Mouse (Mus musculus) lung, embryonic 14.5 days (tissue): ENCODE measurements around the gene Sost. TPM values are rescaled to one million over a fixed set of nuclear protein-coding genes. Genes with fewer than 3 reads are reported as not detected.
A peak's percentile ranks its signal among the peaks of the same experiment; 100 is the strongest.

ENCODE experiments used
- ATAC-seq: fragments of 200-750 bp; cut with Nextera tagmentation; 2 replicates; pipeline ENCODE4 v1.8.0; 2017; ENCODE audit warnings: mild to moderate bottlenecking, moderate TSS enrichment, moderate library complexity; ENCODE audit not compliant: insufficient read depth
- DNase-seq: peaks from one replicate; pipeline ENCODE4 v3.0.0-alpha.2; 2015
- H3K27ac ChIP-seq: fragments of 300-500 bp; sonication (generic); 2 replicates; pipeline ENCODE4 v1.5.1; 2014; ENCODE audit warnings: low read depth, mild to moderate bottlenecking, moderate library complexity
- H3K27me3 ChIP-seq: fragments of 300-500 bp; sonication (generic); 2 replicates; pipeline ENCODE4 v1.6.1; 2014; ENCODE audit warnings: low read length, control low read depth; ENCODE audit not compliant: insufficient read depth
- H3K36me3 ChIP-seq: fragments of 300-500 bp; sonication (generic); 2 replicates; pipeline ENCODE4 v1.6.1; 2014; ENCODE audit warnings: control low read depth; ENCODE audit not compliant: insufficient read depth
- H3K4me1 ChIP-seq: fragments of 300-500 bp; sonication (generic); 2 replicates; pipeline ENCODE4 v1.6.1; 2014; ENCODE audit warnings: antibody characterized with exemption, control low read depth; ENCODE audit not compliant: insufficient read depth
- H3K4me2 ChIP-seq: fragments of 300-500 bp; sonication (generic); 2 replicates; pipeline ENCODE4 v1.6.1; 2014; ENCODE audit warnings: mild to moderate bottlenecking
- H3K4me3 ChIP-seq: fragments of 300-500 bp; sonication (generic); 2 replicates; pipeline ENCODE4 v1.5.1; 2014; ENCODE audit warnings: low read depth, low read length
- H3K9ac ChIP-seq: fragments of 300-500 bp; sonication (generic); 2 replicates; pipeline ENCODE4 v1.6.1; 2014
- H3K9me3 ChIP-seq: fragments of 300-500 bp; sonication (generic); 2 replicates; pipeline ENCODE4 v1.6.1; 2016; ENCODE audit warnings: low read depth, low read length, control low read depth
- CTCF ChIP-seq: IDR thresholded peaks from 2 replicates; pipeline ENCODE4 v1.5.1; 2016; ENCODE audit warnings: antibody characterized with exemption, low read depth
- WGBS: fragments of 180-500 bp; shearing (Covaris S2); extraction: QIAGEN DNeasy Blood & Tissue Kit; methylation state at CpG from one replicate; pipeline ENCODE4 v1.1.7; 2014; 5-methylcytosine and 5-hydroxymethylcytosine counted together
- polyA plus RNA-seq: library from polyadenylated mRNA; unstranded; fragments of >200 nt; fragmentation: Nextera tagmentation; extraction: Ambion mirVana; gene quantifications from 2 replicates; pipeline ENCODE4 v1.2.1, GENCODE M21; 2014

Gene Sost
- polyA plus RNA-seq, 1 experiment from 2014 or later: not detected

- H3K9me3 ChIP-seq: no peaks in the 10 kb centered on the region
- no peaks in the 10 kb centered on the region for H3K27me3 ChIP-seq
- no peak overlapping the region for H3K4me2 ChIP-seq
- DNase-seq: peak; percentile 52
- peak; percentile 57 for TF ChIP-seq CTCF
- WGBS: 27% methylated on average over 25 of the region's 25 CpGs
- no peaks in the 10 kb centered on the region for H3K4me1 ChIP-seq
- no peak overlapping the region for H3K27ac ChIP-seq
- no peak overlapping the region for H3K9ac ChIP-seq
- H3K4me3 ChIP-seq: no peak overlapping the region
- H3K36me3 ChIP-seq: no peaks in the 10 kb centered on the region
- no peak for ATAC-seq
Observed at GRCm38 (mm10) chr11:101928030-101928762, 38.6 kb downstream of the Sost start.

- ATAC-seq (no peak), DNase-seq (no peak)
- Histone ChIP-seq H3K27me3 (no peaks in the 10 kb centered on the region), H3K9ac (no peak overlapping the region), H3K9me3 (no peaks in the 10 kb centered on the region), H3K4me2 (no peak overlapping the region), H3K4me3 (no peak overlapping the region), H3K36me3 (no peaks in the 10 kb centered on the region), H3K4me1 (no peaks in the 10 kb centered on the region), H3K27ac (no peak overlapping the region)
- 84% methylated on average over 10 of the region's 10 CpGs for WGBS
- TF ChIP-seq CTCF: no peak
Observed at GRCm38 (mm10) chr11:101926951-101927589, 39.7 kb downstream of the Sost start.

- TF ChIP-seq CTCF: no peak
- 64% methylated on average over 6 of the region's 6 CpGs for WGBS
- Histone ChIP-seq H3K9ac (no peak overlapping the region), H3K36me3 (no peaks in the 10 kb centered on the region), H3K9me3 (no peaks in the 10 kb centered on the region), H3K27me3 (no peaks in the 10 kb centered on the region), H3K27ac (no peak overlapping the region), H3K4me2 (no peak overlapping the region), H3K4me1 (no peaks in the 10 kb centered on the region), H3K4me3 (no peak overlapping the region)
- ATAC-seq: no peak
- DNase-seq: no peak
Observed at GRCm38 (mm10) chr11:101925636-101926035, 41.2 kb downstream of the Sost start.

GRCm38 (mm10) chr11:101924441-101924976 is 42.3 kb downstream of the Sost start:
- 68% methylated on average over 17 of the region's 19 CpGs for WGBS
- no peak for ATAC-seq
- H3K27ac ChIP-seq: no peak overlapping the region
- H3K9me3 ChIP-seq: no peaks in the 10 kb centered on the region
- no peak overlapping the region for H3K9ac ChIP-seq
- H3K4me2 ChIP-seq: no peak overlapping the region
- no peaks in the 10 kb centered on the region for H3K36me3 ChIP-seq
- TF ChIP-seq CTCF: 0 out of 2 replicates have a peak, but pooled peaks have one; percentile 4
- no peak overlapping the region for H3K4me3 ChIP-seq
- no peaks in the 10 kb centered on the region for H3K27me3 ChIP-seq
- DNase-seq: no peak
- no peaks in the 10 kb centered on the region for H3K4me1 ChIP-seq

GRCm38 (mm10) chr11:101923988-101924387 is 42.8 kb downstream of the Sost start:
- Histone ChIP-seq H3K36me3 (no peaks in the 10 kb centered on the region), H3K4me2 (no peak overlapping the region), H3K27me3 (no peaks in the 10 kb centered on the region), H3K4me3 (no peak overlapping the region), H3K9ac (no peak overlapping the region), H3K4me1 (no peaks in the 10 kb centered on the region), H3K9me3 (no peaks in the 10 kb centered on the region), H3K27ac (no peak overlapping the region)
- no peak for ATAC-seq
- DNase-seq: no peak
- no peak for TF ChIP-seq CTCF
- WGBS: 85% methylated on average over 6 of the region's 6 CpGs

- no peak for DNase-seq
- no peak overlapping the region for H3K9ac ChIP-seq
Observed at GRCm38 (mm10) chr11:101921361-101921952, 45.4 kb downstream of the Sost start.

GRCm38 (mm10) chr11:101919660-101920059 is 47.2 kb downstream of the Sost start:
- Histone ChIP-seq H3K9ac (no peak overlapping the region), H3K9me3 (no peaks in the 10 kb centered on the region), H3K4me2 (no peak overlapping the region), H3K36me3 (no peaks in the 10 kb centered on the region), H3K4me3 (no peak overlapping the region), H3K27ac (no peak overlapping the region), H3K4me1 (no peaks in the 10 kb centered on the region), H3K27me3 (0 out of 2 replicates have a peak, but pooled peaks cover 4% of the 10 kb centered on the region)
- under 1% methylated on average over 6 of the region's 6 CpGs for WGBS
- peak; percentile 100 for TF ChIP-seq CTCF
- ATAC-seq (peak; percentile 62), DNase-seq (peak; percentile 94)

More at GRCm38 (mm10) chr11:101921361-101921952, 45.4 kb downstream of the Sost start:
- Histone ChIP-seq H3K4me3 (no peak overlapping the region), H3K4me1 (no peaks in the 10 kb centered on the region), H3K9me3 (no peaks in the 10 kb centered on the region), H3K27ac (no peak overlapping the region), H3K4me2 (no peak overlapping the region), H3K27me3 (0 out of 2 replicates have a peak, but pooled peaks cover 4% of the 10 kb centered on the region), H3K36me3 (no peaks in the 10 kb centered on the region)
- 65% methylated on average over 12 of the region's 12 CpGs for whole genome bisulfite sequencing
- TF ChIP-seq CTCF: no peak
- no peak for ATAC-seq
